Mouse (Mus musculus): ENCODE results near the gene Kank1.

Gene Kank1

GRCm38 (mm10) chr19:25405987-25406386, 169.2 kb downstream of the Kank1 start:
- no peak for DNase-seq (ENCODE audit: low read depth, low spot score)

DNA sequence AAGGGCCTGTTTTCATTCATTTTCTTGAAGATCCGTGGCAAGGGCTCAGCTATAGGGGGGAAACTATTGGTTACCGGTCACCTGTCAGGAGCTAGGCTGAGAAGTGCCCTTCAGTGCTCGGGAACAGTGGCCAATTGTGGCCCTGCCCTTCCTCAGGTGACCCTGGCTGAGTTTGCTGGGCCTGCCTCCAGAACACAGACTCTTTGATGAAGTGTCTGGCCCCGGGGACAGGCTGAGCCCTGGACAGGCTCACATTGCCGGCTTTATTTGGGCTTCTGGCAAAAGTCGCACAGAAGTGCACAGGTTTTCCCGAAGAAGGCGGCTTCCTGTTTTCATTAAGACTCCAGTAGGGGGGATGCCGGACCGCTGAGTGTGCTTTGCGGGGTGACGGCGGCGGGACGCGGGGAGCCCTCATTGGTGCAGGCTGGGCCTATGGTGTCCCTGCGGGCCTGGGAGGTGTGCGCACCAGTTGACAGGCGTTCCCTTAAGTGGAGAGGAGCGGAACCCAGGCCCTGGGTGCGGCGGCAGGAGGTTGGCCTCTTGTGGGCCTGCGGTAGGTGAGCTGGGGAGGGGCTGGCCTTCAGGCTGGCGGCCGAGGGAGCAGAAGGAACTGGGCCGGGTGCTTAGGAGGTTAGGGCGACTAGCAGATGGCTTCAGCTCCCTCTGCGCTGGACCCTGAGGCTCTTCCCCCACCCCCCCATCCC, 169.9 kb downstream of the Kank1 start:
- peak; percentile 66 for DNase-seq (ENCODE audit: low read depth, low spot score)

DNA sequence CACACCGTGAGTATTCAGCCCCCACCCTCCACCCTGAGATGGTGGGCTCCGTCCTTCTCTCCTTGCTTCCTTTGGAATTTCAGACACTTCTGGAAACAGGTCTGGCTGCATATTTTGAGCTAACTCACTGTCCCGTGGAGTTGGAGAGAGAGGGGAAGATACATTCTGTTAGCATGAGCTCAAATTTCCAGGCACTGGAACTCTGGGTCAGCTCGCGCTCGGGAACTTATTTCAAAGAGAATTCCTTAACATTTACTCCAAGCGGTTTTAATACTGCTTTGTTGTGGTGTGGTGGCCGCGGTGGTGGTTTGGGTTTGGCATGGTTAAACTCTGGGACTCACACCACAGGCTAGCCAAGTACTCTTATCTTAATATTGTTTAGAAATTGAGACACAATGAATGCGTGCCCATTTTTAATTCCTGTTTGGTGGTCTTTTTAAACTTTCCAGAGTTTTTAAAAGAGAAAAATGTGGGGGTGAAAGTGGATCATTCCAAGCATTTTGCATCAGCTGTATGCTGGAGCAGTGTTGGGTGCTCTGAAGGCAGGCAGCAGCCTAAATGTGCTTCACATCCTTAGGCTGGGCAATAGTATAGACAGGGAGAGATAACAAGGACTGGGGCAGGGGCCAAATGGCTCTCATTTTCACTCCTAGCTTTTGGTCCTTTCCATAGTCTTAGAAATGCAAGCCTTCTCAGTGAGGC, 170.6 kb downstream of the Kank1 start:
- peak; percentile 48 for DNase-seq (ENCODE audit: low read depth, low spot score)

- no peak for DNase-seq (ENCODE audit: low read depth, low spot score)
These were observed 171.1 kb downstream of the Kank1 start for GRCm38 (mm10) chr19:25407887-25408236.

GRCm38 (mm10) chr19:25409239-25409638, 172.5 kb downstream of the Kank1 start:
- no peak for DNase-seq (ENCODE audit: low read depth, low spot score)

GRCm38 (mm10) chr19:25411353-25411752, 174.6 kb downstream of the Kank1 start:
- no peak for DNase-seq (ENCODE audit: low read depth, low spot score)

- DNase-seq (ENCODE audit: low read depth, low spot score): no peak
These were observed 178.7 kb downstream of the Kank1 start for GRCm38 (mm10) chr19:25415448-25415847.

DNA sequence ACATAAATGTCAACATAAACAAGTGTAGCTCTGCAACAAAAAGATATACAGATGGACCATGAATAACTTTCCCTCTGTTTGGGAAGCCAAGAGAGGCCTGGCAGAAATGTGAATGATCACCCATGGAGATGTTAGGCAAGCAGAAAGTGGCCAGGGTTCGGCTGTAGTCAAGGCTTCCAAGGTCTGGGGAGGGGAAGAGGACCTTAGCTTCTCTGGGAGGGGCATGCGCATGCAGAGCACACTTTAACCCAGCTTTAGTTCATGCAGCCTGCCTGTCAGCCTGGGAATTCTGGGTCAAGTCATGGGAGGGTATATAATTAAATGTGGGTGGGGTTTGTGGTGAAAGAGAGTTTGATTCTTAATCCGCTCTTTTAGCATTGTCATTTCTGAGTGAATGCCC, 180.9 kb downstream of the Kank1 start:
- no peak for DNase-seq (ENCODE audit: low read depth, low spot score)

GRCm38 (mm10) chr19:25419983-25420382, 183.2 kb downstream of the Kank1 start:
- DNase-seq (ENCODE audit: low read depth, low spot score): no peak

DNA sequence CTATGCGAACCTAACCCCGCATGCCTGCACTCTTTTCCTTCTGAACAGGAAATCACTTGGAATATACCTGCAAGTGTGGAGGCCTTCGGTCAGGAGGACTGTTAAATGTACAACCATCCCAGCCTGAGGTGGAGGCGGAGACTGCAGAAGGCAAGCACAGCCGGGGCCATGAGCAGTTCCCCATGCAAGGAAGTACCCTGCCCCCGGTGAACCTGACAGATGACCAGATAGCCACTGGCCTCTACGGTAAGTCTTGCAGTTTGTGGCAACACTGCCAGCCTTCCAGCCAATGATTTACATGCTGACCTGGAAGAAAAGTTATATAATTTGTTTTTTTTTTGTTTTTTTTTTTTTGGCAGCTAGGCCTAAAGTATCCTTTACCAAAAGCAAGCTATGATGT, 185.3 kb downstream of the Kank1 start:
- DNase-seq (ENCODE audit: low read depth, low spot score): no peak

DNA sequence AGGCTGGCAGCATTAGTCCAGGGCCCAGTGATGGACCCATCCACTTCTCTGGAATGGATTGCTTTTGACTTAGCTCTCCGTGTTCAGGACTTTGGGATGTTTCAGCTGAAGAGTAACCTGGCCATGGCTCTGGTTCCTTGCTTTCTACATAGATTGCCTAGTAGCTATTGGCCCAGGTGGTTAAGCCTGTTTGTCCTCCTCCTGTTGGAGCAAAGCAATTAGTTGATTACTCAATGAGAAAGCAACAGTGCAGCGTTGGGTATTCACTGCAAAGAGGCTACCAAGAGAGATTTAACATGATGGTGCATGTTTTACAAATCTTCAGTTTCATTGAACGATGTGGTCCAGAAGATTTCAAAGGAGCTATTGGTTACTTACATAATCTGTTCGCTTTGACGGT, 186.6 kb downstream of the Kank1 start:
- no peak for DNase-seq (ENCODE audit: low read depth, low spot score)

GRCm38 (mm10) chr19:25426431-25426830, 189.7 kb downstream of the Kank1 start:
- no peak for DNase-seq (ENCODE audit: low read depth, low spot score)

DNA sequence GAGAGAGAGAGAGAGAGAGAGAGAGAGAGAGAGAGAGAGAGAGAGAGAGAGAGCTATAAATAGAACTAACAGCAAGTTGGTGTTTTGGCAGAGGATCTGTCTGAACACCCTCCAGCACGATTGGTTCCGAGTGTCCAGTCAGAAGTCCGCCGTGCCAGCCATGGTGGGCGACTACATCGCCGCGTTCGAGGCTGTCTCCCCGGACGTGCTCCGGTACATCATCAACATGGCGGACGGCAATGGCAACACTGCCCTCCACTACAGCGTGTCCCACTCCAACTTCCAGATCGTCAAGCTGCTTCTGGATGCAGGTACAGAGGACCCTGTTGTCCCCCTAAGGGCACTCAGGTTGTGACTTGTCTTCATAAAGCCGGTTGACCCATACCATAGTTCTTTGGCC, 191.1 kb downstream of the Kank1 start:
- no peak for DNase-seq (ENCODE audit: low read depth, low spot score)

GRCm38 (mm10) chr19:25428338-25428962, 191.7 kb downstream of the Kank1 start:
- no peak for DNase-seq (ENCODE audit: low read depth, low spot score)

DNA sequence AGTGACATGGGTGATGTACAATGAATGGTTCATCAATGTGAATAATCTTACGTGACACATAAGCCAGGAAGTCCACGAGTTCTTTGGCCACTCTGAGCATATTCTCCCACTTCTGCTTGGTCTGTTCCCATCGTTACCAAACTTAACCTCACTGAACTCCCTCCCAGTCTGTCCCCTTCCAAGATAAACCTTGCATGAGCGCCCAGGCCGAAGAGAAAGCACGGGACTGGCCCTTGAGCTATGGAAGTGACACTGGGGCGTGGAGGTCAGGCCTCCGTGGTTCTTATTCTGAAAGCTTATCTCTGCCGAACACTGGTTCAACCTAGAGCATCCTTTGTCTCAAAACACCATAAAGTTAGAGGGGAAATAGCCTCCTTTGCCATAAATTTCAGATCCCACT, 194.7 kb downstream of the Kank1 start:
- no peak for DNase-seq (ENCODE audit: low read depth, low spot score)

DNA sequence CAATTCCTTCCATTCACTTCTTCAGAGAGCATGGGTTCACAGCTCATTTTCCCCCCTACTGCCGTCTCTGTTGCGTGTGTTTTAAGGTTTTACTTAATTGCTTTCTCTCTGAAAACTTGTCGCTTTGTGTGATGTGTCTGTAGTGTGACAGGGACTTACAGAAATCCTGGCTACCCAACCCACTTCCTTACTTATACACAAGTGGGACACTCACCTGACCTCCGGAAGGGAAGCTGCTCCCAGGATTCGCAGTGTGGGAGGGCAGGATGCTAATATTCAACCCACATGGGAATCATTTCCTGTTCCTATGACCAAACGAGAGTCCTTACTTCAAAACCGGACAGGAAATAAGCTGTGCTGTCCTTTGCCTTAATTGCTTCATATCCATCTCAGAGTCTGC, 195.1 kb downstream of the Kank1 start:
- no peak for DNase-seq (ENCODE audit: low read depth, low spot score)

GRCm38 (mm10) chr19:25433169-25433690, 196.5 kb downstream of the Kank1 start:
- DNase-seq (ENCODE audit: low read depth, low spot score): peak; percentile 24

GRCm38 (mm10) chr19:25434345-25434744, 197.6 kb downstream of the Kank1 start:
- DNase-seq (ENCODE audit: low read depth, low spot score): no peak

GRCm38 (mm10) chr19:25434795-25435194, 198.0 kb downstream of the Kank1 start:
- DNase-seq (ENCODE audit: low read depth, low spot score): no peak

- DNase-seq (ENCODE audit: low read depth, low spot score): no peak
These were observed 198.6 kb downstream of the Kank1 start for GRCm38 (mm10) chr19:25435412-25435811.

DNA sequence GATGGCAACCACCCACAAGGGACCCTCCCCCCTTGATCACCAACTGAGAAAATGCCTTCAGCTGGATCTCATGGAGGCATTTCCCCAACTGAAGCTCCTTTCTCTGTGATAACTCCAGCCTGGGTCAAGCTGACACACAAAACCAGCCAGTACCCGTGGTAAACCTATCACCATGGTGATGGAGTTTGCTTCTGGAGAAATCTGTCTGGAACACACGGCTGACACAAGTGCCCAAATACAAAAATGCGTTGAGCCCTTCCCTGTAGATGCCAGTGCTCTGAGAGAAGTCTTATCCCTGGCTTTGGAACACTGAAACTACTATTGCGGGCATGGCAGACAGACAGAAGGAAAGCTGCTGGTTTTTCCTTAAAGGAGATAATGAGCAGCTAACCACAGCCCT, 199.4 kb downstream of the Kank1 start:
- no peak for DNase-seq (ENCODE audit: low read depth, low spot score)

DNA sequence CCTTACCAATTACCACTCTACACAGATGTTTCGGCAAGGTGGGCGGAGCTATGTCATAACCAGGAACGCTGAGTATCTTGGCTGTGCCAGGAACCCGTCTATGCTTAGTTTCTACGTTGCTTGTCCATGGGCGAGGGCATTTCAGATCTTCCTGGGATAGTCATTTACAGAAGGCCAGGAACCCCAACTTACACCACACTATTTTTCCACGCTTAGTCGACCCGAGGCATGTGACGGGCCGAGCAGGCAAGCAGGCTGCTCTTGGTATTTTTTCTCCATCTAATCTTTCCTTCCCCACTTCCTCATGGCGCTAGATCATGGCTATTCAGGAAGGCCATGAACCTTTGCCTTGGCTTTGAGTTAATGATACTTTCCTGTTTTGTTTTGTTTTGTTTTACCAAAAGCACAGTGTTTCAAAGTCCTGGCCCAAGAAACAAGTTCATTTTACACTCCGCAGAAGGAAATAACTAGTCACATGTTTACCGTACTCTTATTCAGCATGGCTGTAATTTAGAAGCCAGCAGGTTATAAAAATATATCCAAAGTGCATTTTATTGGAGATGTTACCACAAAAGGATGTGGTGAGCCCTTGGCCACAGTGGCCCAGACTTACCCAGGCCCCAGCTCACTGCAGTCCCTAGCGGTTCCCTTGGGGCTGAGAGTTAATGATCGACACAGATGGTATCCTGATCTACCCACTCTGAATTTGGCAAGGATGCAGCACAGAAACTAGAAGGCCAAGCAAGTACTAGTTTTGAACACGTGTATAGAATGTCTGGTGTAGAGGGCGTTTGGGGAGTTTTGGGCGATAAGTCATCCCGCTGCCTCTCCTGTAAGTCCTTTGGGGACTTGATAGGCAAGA, 200.2 kb downstream of the Kank1 start:
- DNase-seq (ENCODE audit: low read depth, low spot score): no peak

Measured in mesoderm, embryonic 11.5 days (tissue).